Mouse (Mus musculus) large intestine, adult 2 months (tissue): ENCODE results near the gene Cry2. TPM values are rescaled to one million over a fixed set of nuclear protein-coding genes. Genes with fewer than 3 reads are reported as not detected.
A peak's percentile ranks its signal among the peaks of the same experiment; 100 is the strongest.

Source experiments
- DNase-seq: peaks from one replicate; pipeline ENCODE4 v3.0.0-alpha.2; 2012; ENCODE audit warnings: low read depth, low spot score
- WGBS: fragments of 180-500 bp; shearing (Covaris S2); methylation state at CpG from one replicate; pipeline ENCODE4 v1.1.7; 2018; 5-methylcytosine and 5-hydroxymethylcytosine counted together
- polyA plus RNA-seq: library from polyadenylated mRNA; depleted of rRNA; stranded (reverse); fragments of >200 nt; gene quantifications from 2 replicates; pipeline ENCODE4 v1.2.3, GENCODE M21; 2012

Gene Cry2
- polyA plus RNA-seq, 1 experiment = 6.9 TPM

GRCm38 (mm10) chr2:92447121-92447740 lies 13.4 kb upstream of the Cry2 start:
- WGBS = 45% methylated on average over 7 of the region's 7 CpGs
- no peak for DNase-seq

GRCm38 (mm10) chr2:92446656-92447055 lies 12.8 kb upstream of the Cry2 start:
- no peak for DNase-seq
- 30% methylated on average over 8 of the region's 8 CpGs for WGBS

- no peak for DNase-seq
- 29% methylated on average over 9 of the region's 9 CpGs for WGBS
These were observed 12.0 kb upstream of the Cry2 start for GRCm38 (mm10) chr2:92445890-92446289.

DNA sequence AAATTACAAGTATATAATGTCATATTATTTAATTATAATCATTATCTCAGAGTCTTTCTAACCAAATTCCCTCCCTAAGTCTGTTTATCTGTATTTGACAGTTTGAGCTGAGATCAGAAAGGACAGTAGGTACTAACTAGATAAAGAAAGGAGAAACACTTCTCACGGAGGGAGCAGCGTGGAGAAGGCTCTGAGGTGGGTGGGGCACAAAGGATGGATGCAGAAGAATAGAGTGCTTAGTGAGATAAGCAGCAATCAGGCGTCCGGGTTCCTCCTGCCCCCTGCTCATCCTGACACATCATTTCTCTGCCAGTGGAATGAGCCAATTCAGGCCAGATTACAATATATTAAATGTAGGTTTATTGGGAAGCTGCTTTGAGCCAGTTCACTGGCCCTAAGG lies 10.5 kb upstream of the Cry2 start:
- DNase-seq = no peak

DNA sequence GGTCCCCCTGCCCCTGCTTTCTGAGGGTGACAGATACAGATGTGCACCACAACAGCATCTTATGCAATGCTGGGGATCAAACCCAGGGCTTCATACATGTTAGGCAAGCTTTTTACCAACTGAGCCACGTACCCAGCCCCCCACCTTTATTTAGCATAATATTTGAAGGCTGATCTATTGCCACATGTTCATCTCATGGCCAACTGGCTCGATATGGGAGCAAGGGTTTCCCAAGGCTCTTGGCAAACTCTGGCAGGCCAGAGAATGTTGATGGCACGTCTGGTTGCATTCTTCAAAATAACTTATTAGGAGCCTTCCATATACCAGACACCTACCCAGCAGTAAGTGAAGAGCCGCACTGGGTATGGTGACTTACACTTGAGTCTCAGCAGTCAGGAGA lies 9.5 kb upstream of the Cry2 start:
- 81% methylated on average over 4 of the region's 4 CpGs for WGBS

More for the DNA sequence above, 10.5 kb upstream of the Cry2 start:
- 24% methylated on average over 4 of the region's 4 CpGs for WGBS

GRCm38 (mm10) chr2:92442419-92443001 lies 8.7 kb upstream of the Cry2 start:
- WGBS = 77% methylated on average over 12 of the region's 12 CpGs
- DNase-seq = no peak

More for the DNA sequence above, 9.5 kb upstream of the Cry2 start:
- no peak for DNase-seq

DNA sequence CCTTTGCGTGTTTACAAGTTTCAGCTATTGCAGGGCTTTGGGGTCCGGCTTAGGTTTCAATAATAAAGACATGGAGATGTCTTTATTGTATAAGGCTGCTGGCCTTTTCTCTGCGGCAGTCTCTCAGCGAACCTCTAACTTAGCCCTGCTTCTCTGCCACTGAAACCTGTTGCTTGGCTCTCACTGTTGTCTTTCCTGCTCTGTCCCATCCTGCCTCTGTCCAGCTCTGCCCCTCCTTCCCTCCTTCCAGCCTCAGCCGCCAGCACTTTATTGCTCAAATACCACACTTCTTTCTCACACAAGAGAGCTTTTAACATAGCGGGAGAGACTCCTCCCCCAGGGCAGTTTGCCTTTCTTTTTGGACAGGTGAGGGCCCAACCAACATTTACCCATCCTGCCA lies 6.6 kb upstream of the Cry2 start:
- 25% methylated on average over 6 of the region's 6 CpGs for WGBS
- no peak for DNase-seq

DNA sequence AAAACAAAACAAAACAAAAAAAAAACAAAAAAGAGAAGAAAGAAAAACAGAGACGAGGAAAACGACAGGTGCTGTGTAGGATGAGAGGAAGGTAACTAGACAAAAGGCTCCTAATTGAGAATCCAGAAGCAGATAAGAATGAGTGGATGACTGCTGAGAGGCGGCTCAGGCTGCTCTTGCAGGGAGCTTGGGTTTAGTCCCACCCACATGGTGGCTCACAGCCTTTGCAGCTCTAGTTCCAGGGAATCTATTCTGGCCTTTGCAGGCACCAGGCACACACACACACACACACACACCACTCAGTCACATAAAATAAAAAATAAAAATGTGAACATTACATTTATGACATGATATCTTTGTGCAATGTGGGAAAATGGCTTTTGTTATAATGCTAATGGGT lies 4.7 kb upstream of the Cry2 start:
- 67% methylated on average over 3 of the region's 3 CpGs for WGBS
- DNase-seq = no peak

GRCm38 (mm10) chr2:92437875-92438274 lies 4.0 kb upstream of the Cry2 start:
- WGBS = under 1% methylated on average over 5 of the region's 5 CpGs

GRCm38 (mm10) chr2:92437366-92437765 lies 3.5 kb upstream of the Cry2 start:
- DNase-seq = no peak
- WGBS = 41% methylated on average over 4 of the region's 4 CpGs

More at GRCm38 (mm10) chr2:92437875-92438274, 4.0 kb upstream of the Cry2 start:
- no peak for DNase-seq

GRCm38 (mm10) chr2:92435023-92435422 lies 1.2 kb upstream of the Cry2 start:
- no peak for DNase-seq
- WGBS = 29% methylated on average over 6 of the region's 6 CpGs

DNA sequence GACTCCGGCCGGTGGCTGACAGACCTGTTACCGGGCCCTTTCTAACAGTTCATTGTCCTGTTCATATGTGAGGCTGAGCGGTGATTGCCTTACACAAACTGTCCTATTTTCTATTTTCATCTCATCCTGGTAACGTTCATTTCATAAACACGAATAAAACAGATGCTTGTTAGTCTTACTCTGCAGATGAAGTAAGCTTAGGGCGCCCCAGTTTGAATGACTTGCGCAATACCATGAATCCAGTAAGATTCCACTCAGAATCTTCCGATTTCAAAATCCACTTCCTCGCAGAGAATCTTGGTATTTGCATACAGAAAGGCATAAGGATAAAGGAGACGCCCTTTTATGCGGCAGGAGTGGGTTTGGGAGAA lies 517 bp upstream of the Cry2 start:
- DNase-seq = no peak
- 2% methylated on average over 12 of the region's 12 CpGs for WGBS

DNA sequence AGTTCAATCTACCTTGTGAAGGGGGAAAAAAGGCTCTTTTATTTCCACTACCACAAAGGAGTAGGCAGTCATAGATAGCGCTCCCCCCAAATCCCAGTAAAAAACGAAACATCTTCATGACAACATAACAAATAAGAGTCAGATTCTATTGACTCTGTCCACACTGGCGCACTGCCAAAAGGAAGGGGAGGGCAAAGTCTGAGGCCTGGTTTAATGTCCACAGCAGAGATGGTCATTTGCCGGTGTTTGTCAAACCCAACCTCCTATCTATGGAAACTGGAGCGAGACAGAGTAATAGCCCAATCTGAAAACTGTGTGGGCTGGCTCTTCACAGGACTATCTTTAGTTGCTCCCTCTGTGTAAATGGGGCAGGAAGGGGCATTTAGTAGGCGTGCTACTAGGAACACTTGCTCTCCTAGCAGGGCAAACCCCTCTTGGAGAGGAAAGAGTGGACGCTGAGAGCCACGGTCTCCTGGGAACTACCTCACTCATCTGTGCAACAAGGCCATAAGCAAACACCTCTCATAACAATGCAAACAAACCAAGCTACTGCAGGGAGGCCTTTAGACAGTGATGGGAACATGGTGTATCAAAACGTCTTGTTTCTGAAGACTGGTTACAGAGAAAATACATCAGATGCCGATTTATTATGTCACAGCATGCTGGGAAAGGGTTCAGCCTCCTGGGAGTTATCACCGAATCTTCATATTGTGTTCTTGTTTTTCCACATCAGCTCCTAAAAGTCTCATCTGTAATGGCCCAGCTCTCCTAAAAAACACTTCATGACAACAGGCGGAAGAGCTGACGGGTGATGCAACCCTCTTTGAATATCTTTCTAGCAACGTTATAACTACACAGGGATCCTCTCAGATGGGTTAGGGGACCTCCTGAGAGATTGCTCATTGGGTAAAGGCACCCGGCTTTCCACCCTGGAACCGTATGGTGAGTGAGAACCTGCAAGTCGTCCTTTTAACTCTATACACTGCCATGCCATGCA lies 1.2 kb downstream of the Cry2 start:
- WGBS = 11% methylated on average over 17 of the region's 17 CpGs
- peak; percentile 92 for DNase-seq

DNA sequence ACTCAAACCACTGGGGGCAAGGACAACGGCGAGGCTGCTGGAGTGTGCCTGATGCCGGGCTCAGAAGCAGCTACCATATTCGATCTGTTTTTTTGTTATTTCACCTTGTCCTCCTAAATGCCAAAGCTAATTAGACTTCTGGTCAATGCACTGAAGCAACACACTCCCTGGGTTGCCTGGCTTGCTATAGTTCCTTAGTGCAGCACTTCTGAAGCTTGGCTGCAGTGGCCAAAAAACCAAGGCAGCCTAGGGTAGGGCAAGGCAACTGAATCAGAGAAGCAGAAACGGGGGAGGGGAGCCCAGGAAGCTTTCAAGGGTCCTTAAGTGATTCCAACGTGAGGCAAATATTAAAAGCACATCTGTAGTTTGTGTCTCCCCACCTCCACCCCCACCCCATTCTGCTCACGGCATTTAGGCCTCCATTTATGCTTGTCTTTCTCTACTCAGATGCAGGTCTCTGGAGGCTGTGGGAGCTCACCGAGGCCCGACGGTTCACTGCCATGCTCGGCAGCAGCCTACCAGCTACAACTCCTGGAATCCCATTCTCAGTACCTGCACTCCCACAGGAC lies 2.1 kb downstream of the Cry2 start:
- WGBS = 21% methylated on average over 11 of the region's 11 CpGs
- DNase-seq = no peak

DNA sequence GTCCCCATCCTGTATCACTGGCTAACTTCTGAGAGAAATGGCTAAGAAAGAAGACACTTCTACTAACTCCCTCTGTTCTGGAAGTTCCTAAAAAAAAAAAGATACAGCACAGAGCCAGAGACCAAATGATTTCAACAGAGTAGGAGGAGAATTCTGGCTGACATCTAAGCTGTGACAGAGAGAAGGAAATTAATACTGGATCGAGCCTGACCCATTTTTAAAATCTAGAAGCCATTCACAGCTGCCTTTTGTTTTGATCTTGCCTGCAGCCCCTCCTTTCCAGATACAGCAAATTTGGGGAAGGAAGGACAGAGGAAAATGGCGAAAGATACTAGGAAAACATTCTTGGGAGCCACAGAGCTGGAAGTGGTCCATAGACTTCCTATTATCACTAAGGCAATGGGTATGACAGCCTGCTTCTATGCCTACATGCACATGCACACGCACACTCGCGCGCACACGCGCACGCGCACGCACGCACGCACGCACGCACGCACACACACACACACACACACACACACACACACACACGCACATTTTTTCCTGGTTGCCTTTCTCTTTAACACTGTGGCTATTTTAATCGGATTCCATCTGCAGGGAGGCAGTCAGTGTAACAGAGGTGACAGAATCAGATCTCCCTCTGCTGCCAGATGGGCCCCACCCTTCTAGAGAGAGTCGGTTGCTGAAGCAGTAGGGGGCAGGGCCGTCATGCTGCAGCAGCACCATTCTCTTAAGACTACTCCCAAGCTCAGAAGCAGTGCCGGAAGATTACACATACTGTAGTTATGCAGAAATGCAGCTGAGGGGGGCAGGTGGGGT lies 2.9 kb downstream of the Cry2 start:
- DNase-seq = no peak
- 48% methylated on average over 21 of the region's 21 CpGs for WGBS

- WGBS = 86% methylated on average over 2 of the region's 2 CpGs
- no peak for DNase-seq
These were observed 3.8 kb downstream of the Cry2 start for GRCm38 (mm10) chr2:92430089-92430488.

DNA sequence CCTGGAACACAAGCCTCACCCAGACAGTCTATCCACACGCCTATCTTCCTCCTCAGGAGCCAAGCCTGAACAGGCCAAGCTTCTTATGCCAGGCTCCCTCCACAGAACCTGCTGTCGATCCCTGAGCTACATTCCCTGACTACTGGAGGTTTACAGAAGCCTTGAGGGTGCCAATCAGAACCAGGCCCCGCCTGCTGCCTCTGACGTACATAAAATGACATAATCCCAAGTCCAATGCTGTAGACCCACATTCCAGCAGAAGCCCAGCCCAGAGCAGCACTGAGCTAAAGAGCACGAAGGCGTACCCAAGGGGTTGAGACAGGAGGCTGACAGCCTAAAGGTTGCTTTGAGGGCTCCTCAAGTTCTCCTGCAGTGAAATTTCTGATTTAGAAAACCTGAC lies 6.0 kb downstream of the Cry2 start:
- no peak for DNase-seq
- WGBS = 8% methylated on average over 6 of the region's 6 CpGs

DNA sequence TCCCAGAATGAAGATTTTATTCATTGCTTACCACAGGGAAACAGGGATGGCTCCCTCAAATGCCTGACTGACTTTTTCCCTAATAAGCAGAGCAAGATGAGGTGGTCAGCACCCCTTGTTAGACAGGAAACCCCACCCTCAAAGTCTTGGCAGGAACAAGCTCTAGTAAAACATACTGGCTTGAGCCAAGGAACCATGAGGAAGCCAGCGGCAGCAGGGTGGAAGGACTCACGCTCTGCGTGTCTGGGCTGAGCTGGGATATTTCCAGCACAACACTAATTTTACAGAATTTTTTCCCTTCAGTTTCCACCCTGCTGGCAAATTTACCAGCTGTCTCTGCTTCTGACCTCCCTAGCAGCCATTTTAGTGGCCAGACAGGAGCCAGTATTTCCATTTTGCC lies 7.4 kb downstream of the Cry2 start:
- WGBS = 42% methylated on average over 3 of the region's 3 CpGs
- DNase-seq = no peak

- DNase-seq = no peak
- WGBS = 73% methylated on average over 4 of the region's 4 CpGs
These were observed 8.5 kb downstream of the Cry2 start for GRCm38 (mm10) chr2:92425366-92425765.
